Mouse (Mus musculus): ENCODE results near the gene Clic6.
"Not testable (repeated sequence)": the region's sequence is repeated elsewhere in the genome, so short reads cannot be mapped to it uniquely, and the experiment has no call there.

Gene Clic6

GRCm38 (mm10) chr16:92500534-92500933, 15.0 kb downstream of the Clic6 start:
- TF ChIP-seq NANOG (IDR thresholded peaks at IDR 0.05; ENCODE audit: borderline replicate concordance, low read length) (no peak), POU5F1 (IDR thresholded peaks at IDR 0.05; ENCODE audit: borderline replicate concordance, low read length) (no peak), CTCF (conservative IDR thresholded peaks at IDR 0.05; ENCODE audit: low read length) (no peak)
- H3K36me3 ChIP-seq (ENCODE audit: insufficient read depth, low read length), result no peaks in the 10 kb centered on the region
- H3K9me3 ChIP-seq (ENCODE audit: low read length), result no peaks in the 10 kb centered on the region
- no peak overlapping the region for H3K4me3 ChIP-seq (replicated peaks; ENCODE audit: low read length)
- peaks cover 19% of the 10 kb centered on the region for H3K4me1 ChIP-seq (replicated peaks; ENCODE audit: low read depth, low read length)
- H3K27me3 ChIP-seq (ENCODE audit: insufficient read depth, low read length), result peaks cover 72% of the 10 kb centered on the region

GRCm38 (mm10) chr16:92503105-92503504, 17.6 kb downstream of the Clic6 start:
- TF ChIP-seq POU5F1 (IDR thresholded peaks at IDR 0.05; ENCODE audit: borderline replicate concordance, low read length) (no peak), CTCF (conservative IDR thresholded peaks at IDR 0.05; ENCODE audit: low read length) (no peak), NANOG (IDR thresholded peaks at IDR 0.05; ENCODE audit: borderline replicate concordance, low read length) (no peak)
- peaks cover 55% of the 10 kb centered on the region for H3K27me3 ChIP-seq (ENCODE audit: insufficient read depth, low read length)
- H3K4me1 ChIP-seq (replicated peaks; ENCODE audit: low read depth, low read length), result peaks cover 21% of the 10 kb centered on the region
- no peaks in the 10 kb centered on the region for H3K36me3 ChIP-seq (ENCODE audit: insufficient read depth, low read length)
- H3K4me3 ChIP-seq (replicated peaks; ENCODE audit: low read length), result no peak overlapping the region
- no peaks in the 10 kb centered on the region for H3K9me3 ChIP-seq (ENCODE audit: low read length)

GRCm38 (mm10) chr16:92507573-92507972, 22.0 kb downstream of the Clic6 start:
- Histone ChIP-seq H3K4me3 (replicated peaks; ENCODE audit: low read length) (no peak overlapping the region), H3K4me1 (replicated peaks; ENCODE audit: low read depth, low read length) (peaks cover 17% of the 10 kb centered on the region), H3K9me3 (ENCODE audit: low read length) (no peaks in the 10 kb centered on the region), H3K36me3 (ENCODE audit: insufficient read depth, low read length) (no peaks in the 10 kb centered on the region), H3K27me3 (ENCODE audit: insufficient read depth, low read length) (peaks cover 20% of the 10 kb centered on the region)
- TF ChIP-seq NANOG (IDR thresholded peaks at IDR 0.05; ENCODE audit: borderline replicate concordance, low read length), result no peak
- TF ChIP-seq CTCF (conservative IDR thresholded peaks at IDR 0.05; ENCODE audit: low read length), result no peak
- TF ChIP-seq POU5F1 (IDR thresholded peaks at IDR 0.05; ENCODE audit: borderline replicate concordance, low read length), result no peak

GRCm38 (mm10) chr16:92510835-92511772, 25.6 kb downstream of the Clic6 start:
- Histone ChIP-seq H3K4me3 (replicated peaks; ENCODE audit: low read length) (no peak overlapping the region), H3K4me1 (replicated peaks; ENCODE audit: low read depth, low read length) (peaks cover 29% of the 10 kb centered on the region), H3K27me3 (ENCODE audit: insufficient read depth, low read length) (peaks cover 12% of the 10 kb centered on the region), H3K9me3 (ENCODE audit: low read length) (no peaks in the 10 kb centered on the region), H3K36me3 (ENCODE audit: insufficient read depth, low read length) (no peaks in the 10 kb centered on the region)
- TF ChIP-seq POU5F1 (IDR thresholded peaks at IDR 0.05; ENCODE audit: borderline replicate concordance, low read length), result no peak
- TF ChIP-seq NANOG (IDR thresholded peaks at IDR 0.05; ENCODE audit: borderline replicate concordance, low read length), result no peak
- TF ChIP-seq CTCF (conservative IDR thresholded peaks at IDR 0.05; ENCODE audit: low read length), result no peak

- TF ChIP-seq NANOG (IDR thresholded peaks at IDR 0.05; ENCODE audit: borderline replicate concordance, low read length) (no peak), CTCF (conservative IDR thresholded peaks at IDR 0.05; ENCODE audit: low read length) (peak; percentile 67), POU5F1 (IDR thresholded peaks at IDR 0.05; ENCODE audit: borderline replicate concordance, low read length) (no peak)
- Histone ChIP-seq H3K27me3 (ENCODE audit: insufficient read depth, low read length) (peaks cover 8% of the 10 kb centered on the region), H3K4me3 (replicated peaks; ENCODE audit: low read length) (no peak overlapping the region), H3K36me3 (ENCODE audit: insufficient read depth, low read length) (no peaks in the 10 kb centered on the region), H3K4me1 (replicated peaks; ENCODE audit: low read depth, low read length) (peaks cover 29% of the 10 kb centered on the region), H3K9me3 (ENCODE audit: low read length) (no peaks in the 10 kb centered on the region)
These were observed 26.3 kb downstream of the Clic6 start for GRCm38 (mm10) chr16:92511773-92512391.

GRCm38 (mm10) chr16:92514896-92515295, 29.4 kb downstream of the Clic6 start:
- H3K27me3 ChIP-seq (ENCODE audit: insufficient read depth, low read length), result not testable (repeated sequence)

GRCm38 (mm10) chr16:92516139-92516538, 30.6 kb downstream of the Clic6 start:
- Histone ChIP-seq H3K9me3 (ENCODE audit: low read length) (no peaks in the 10 kb centered on the region), H3K4me1 (replicated peaks; ENCODE audit: low read depth, low read length) (peaks cover 18% of the 10 kb centered on the region), H3K4me3 (replicated peaks; ENCODE audit: low read length) (no peak overlapping the region), H3K36me3 (ENCODE audit: insufficient read depth, low read length) (no peaks in the 10 kb centered on the region), H3K27me3 (ENCODE audit: insufficient read depth, low read length) (peaks cover 9% of the 10 kb centered on the region)
- TF ChIP-seq NANOG (IDR thresholded peaks at IDR 0.05; ENCODE audit: borderline replicate concordance, low read length) (no peak), CTCF (conservative IDR thresholded peaks at IDR 0.05; ENCODE audit: low read length) (no peak), POU5F1 (IDR thresholded peaks at IDR 0.05; ENCODE audit: borderline replicate concordance, low read length) (no peak)

More at GRCm38 (mm10) chr16:92514896-92515295, 29.4 kb downstream of the Clic6 start:
- H3K4me3 ChIP-seq (replicated peaks; ENCODE audit: low read length), result peak overlapping the region; percentile 41
- peaks cover 18% of the 10 kb centered on the region for H3K4me1 ChIP-seq (replicated peaks; ENCODE audit: low read depth, low read length)
- not testable (repeated sequence) for H3K36me3 ChIP-seq (ENCODE audit: insufficient read depth, low read length); H3K9me3 ChIP-seq (ENCODE audit: low read length)

GRCm38 (mm10) chr16:92518718-92519117, 33.2 kb downstream of the Clic6 start:
- Histone ChIP-seq H3K36me3 (ENCODE audit: insufficient read depth, low read length) (no peaks in the 10 kb centered on the region), H3K27me3 (ENCODE audit: insufficient read depth, low read length) (peaks cover 11% of the 10 kb centered on the region), H3K4me3 (replicated peaks; ENCODE audit: low read length) (no peak overlapping the region), H3K9me3 (ENCODE audit: low read length) (no peaks in the 10 kb centered on the region), H3K4me1 (replicated peaks; ENCODE audit: low read depth, low read length) (peaks cover 12% of the 10 kb centered on the region)
- no peak for TF ChIP-seq POU5F1 (IDR thresholded peaks at IDR 0.05; ENCODE audit: borderline replicate concordance, low read length)
- TF ChIP-seq NANOG (IDR thresholded peaks at IDR 0.05; ENCODE audit: borderline replicate concordance, low read length), result no peak
- TF ChIP-seq CTCF (conservative IDR thresholded peaks at IDR 0.05; ENCODE audit: low read length), result no peak
